Mouse (Mus musculus): Measurements from ENCODE around the gene Nenf. TPM values are rescaled to one million over a fixed set of nuclear protein-coding genes. Genes with fewer than 3 reads are reported as not detected.

Nenf gene
- total and polyA plus RNA-seq, 2 experiments from 2014 or later = 184 to 185 TPM

- ATAC-seq (ENCODE audit: low FRiP score) = peak; percentile 68
- Histone ChIP-seq H3K9me3 (ENCODE audit: low read length) (no peaks in the 10 kb centered on the region), H3K4me1 (ENCODE audit: insufficient read depth, low read length) (peaks cover 15% of the 10 kb centered on the region; the same call in 1 of the 2 replicates), H3K27ac (ENCODE audit: low read depth, low read length) (peak overlapping the region; percentile 87), H3K9ac (replicated peaks; ENCODE audit: low read length, poor library complexity, severe bottlenecking) (peak overlapping the region; percentile 92), H3K4me2 (ENCODE audit: low read depth, low read length, poor library complexity, severe bottlenecking) (peak overlapping the region; percentile 81), H3K4me3 (ENCODE audit: low read depth, low read length) (peak overlapping the region; percentile 75), H3K36me3 (ENCODE audit: insufficient read depth, low read length) (0 out of 2 replicates have a peak, but pooled peaks cover 3% of the 10 kb centered on the region), H3K27me3 (ENCODE audit: insufficient read depth, low read length) (no peaks in the 10 kb centered on the region)
- TF ChIP-seq CTCF (IDR thresholded peaks at IDR 0.05) = no peak
- DNase-seq (ENCODE audit: low spot score) = peak; percentile 43
- WGBS = under 1% methylated on average over 34 of the region's 35 CpGs
Measured at GRCm38 (mm10) chr1:191326233-191326882, 8.4 kb upstream of the Nenf start.

DNA sequence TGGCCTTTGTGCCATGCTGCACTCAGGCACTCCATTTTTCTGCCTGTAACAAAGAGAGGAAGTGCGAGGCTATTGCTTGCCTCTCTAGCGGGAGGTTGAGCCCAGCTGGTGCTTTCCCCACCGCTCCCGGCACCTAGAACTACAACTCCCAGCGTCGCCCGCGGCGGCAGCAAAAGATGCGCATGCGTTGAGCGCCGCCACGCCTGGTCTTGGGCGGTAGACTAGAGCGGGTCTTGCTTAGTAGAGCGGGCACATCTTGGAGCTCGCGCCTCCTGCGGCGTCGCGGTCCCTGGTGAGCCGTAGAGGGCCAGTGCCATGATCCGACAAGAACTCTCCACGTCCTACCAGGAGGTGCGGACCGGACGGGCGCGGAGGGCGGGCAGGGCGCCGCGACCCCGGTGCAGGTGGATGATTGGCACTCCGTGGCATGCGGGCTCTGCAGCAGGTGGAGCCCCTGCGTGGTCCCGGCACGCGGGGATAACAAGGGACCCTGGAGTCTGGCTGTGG, 7.8 kb upstream of the Nenf start, which contains the start of gene Tmem206:
Gene Tmem206 (plus strand): TSS at position 187 of the 507 bp plus-strand sequence.
- H3K4me2 ChIP-seq (ENCODE audit: low read depth, low read length, poor library complexity, severe bottlenecking) = peak within 1 kb of the TSS; percentile 81
- TF ChIP-seq CTCF (IDR thresholded peaks at IDR 0.05) = peak; percentile 19; the same call in 1 of the 2 replicates
- no peaks in the 10 kb centered on the region for H3K9me3 ChIP-seq (ENCODE audit: low read length)
- 0 out of 2 replicates have a peak, but pooled peaks cover 3% of the 10 kb centered on the region for H3K36me3 ChIP-seq (ENCODE audit: insufficient read depth, low read length)
- ATAC-seq (ENCODE audit: low FRiP score) (peak; percentile 93), DNase-seq (ENCODE audit: low spot score) (peak; percentile 98)
- no peaks in the 10 kb centered on the region for H3K27me3 ChIP-seq (ENCODE audit: insufficient read depth, low read length)
- H3K27ac ChIP-seq (ENCODE audit: low read depth, low read length) = peak within 1 kb of the TSS; percentile 87
- H3K4me1 ChIP-seq (ENCODE audit: insufficient read depth, low read length) = peaks cover 15% of the 10 kb centered on the region; the same call in 1 of the 2 replicates
- under 1% methylated on average over 42 of the region's 42 CpGs for WGBS
- H3K9ac ChIP-seq (replicated peaks; ENCODE audit: low read length, poor library complexity, severe bottlenecking) = peak within 1 kb of the TSS; percentile 92
- H3K4me3 ChIP-seq (ENCODE audit: low read depth, low read length) = peak within 1 kb of the TSS; percentile 75

- peak overlapping the region; percentile 75 for H3K4me3 ChIP-seq (ENCODE audit: low read depth, low read length)
- DNase-seq (ENCODE audit: low spot score) (no peak), ATAC-seq (ENCODE audit: low FRiP score) (no peak; the same call in 1 of the 2 replicates)
- no peak for TF ChIP-seq CTCF (IDR thresholded peaks at IDR 0.05)
- peak overlapping the region; percentile 92; the same call in 1 of the 2 replicates for H3K9ac ChIP-seq (replicated peaks; ENCODE audit: low read length, poor library complexity, severe bottlenecking)
- H3K36me3 ChIP-seq (ENCODE audit: insufficient read depth, low read length) = no peaks in the 10 kb centered on the region
- 86% methylated on average over 7 of the region's 7 CpGs for WGBS
- peaks cover 15% of the 10 kb centered on the region; the same call in 1 of the 2 replicates for H3K4me1 ChIP-seq (ENCODE audit: insufficient read depth, low read length)
- H3K4me2 ChIP-seq (ENCODE audit: low read depth, low read length, poor library complexity, severe bottlenecking) = peak overlapping the region; percentile 81
- H3K27me3 ChIP-seq (ENCODE audit: insufficient read depth, low read length) = no peaks in the 10 kb centered on the region
- peak overlapping the region; percentile 87 for H3K27ac ChIP-seq (ENCODE audit: low read depth, low read length)
- no peaks in the 10 kb centered on the region for H3K9me3 ChIP-seq (ENCODE audit: low read length)
Measured at GRCm38 (mm10) chr1:191324733-191325590, 7.0 kb upstream of the Nenf start.

DNA sequence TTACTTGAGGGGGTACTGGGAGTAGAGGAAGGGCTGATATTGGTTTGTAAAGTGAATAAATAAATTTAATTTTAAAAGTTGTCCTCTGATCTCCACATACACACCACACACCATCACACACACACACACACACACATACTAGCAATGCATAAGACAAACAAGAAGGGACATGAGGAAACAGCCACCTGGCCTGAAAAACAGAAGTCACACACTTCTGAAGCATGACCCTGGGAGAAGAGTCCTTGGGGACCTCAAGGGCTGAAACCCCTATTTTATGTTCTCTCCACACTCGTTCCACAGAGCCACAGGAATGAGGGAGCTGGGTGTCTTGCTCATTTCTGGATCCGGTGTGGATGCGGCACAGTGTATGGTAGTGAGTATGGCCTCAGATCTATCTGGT, 5.4 kb upstream of the Nenf start:
- no peak for ATAC-seq (ENCODE audit: low FRiP score)
- Histone ChIP-seq H3K9me3 (ENCODE audit: low read length) (no peaks in the 10 kb centered on the region), H3K27me3 (ENCODE audit: insufficient read depth, low read length) (no peaks in the 10 kb centered on the region), H3K27ac (ENCODE audit: low read depth, low read length) (no peak overlapping the region), H3K4me3 (ENCODE audit: low read depth, low read length) (no peak overlapping the region), H3K4me2 (ENCODE audit: low read depth, low read length, poor library complexity, severe bottlenecking) (no peak overlapping the region), H3K36me3 (ENCODE audit: insufficient read depth, low read length) (no peaks in the 10 kb centered on the region), H3K9ac (replicated peaks; ENCODE audit: low read length, poor library complexity, severe bottlenecking) (no peak overlapping the region), H3K4me1 (ENCODE audit: insufficient read depth, low read length) (peaks cover 15% of the 10 kb centered on the region; the same call in 1 of the 2 replicates)
- no peak for DNase-seq (ENCODE audit: low spot score)
- TF ChIP-seq CTCF (IDR thresholded peaks at IDR 0.05) = no peak
- WGBS = 91% methylated on average over 3 of the region's 3 CpGs

- DNase-seq (ENCODE audit: low spot score) (no peak), ATAC-seq (ENCODE audit: low FRiP score) (no peak)
- no peak overlapping the region for H3K27ac ChIP-seq (ENCODE audit: low read depth, low read length)
- TF ChIP-seq CTCF (IDR thresholded peaks at IDR 0.05) = no peak
- no peak overlapping the region for H3K4me3 ChIP-seq (ENCODE audit: low read depth, low read length)
- 62% methylated on average over 5 of the region's 5 CpGs for WGBS
- H3K27me3 ChIP-seq (ENCODE audit: insufficient read depth, low read length) = no peaks in the 10 kb centered on the region
- no peaks in the 10 kb centered on the region for H3K9me3 ChIP-seq (ENCODE audit: low read length)
- H3K36me3 ChIP-seq (ENCODE audit: insufficient read depth, low read length) = no peaks in the 10 kb centered on the region
- no peaks in the 10 kb centered on the region for H3K4me1 ChIP-seq (ENCODE audit: insufficient read depth, low read length)
- H3K4me2 ChIP-seq (ENCODE audit: low read depth, low read length, poor library complexity, severe bottlenecking) = no peak overlapping the region
- no peak overlapping the region for H3K9ac ChIP-seq (replicated peaks; ENCODE audit: low read length, poor library complexity, severe bottlenecking)
Measured at GRCm38 (mm10) chr1:191318686-191319085, 692 bp upstream of the Nenf start.
